Mouse (Mus musculus): ENCODE measurements around the gene Babam2.
"Not testable (repeated sequence)": the region's sequence is repeated elsewhere in the genome, so short reads cannot be mapped to it uniquely, and the experiment has no call there.

The Babam2 gene

GRCm38 (mm10) chr5:31831587-31831986 is 134.1 kb downstream of the Babam2 start:
- no peak for DNase-seq (ENCODE audit: low spot score in 2 of 2)

- DNase-seq (ENCODE audit: low spot score in 2 of 2), result no peak
Measured at GRCm38 (mm10) chr5:31835691-31836090, 138.2 kb downstream of the Babam2 start.

GRCm38 (mm10) chr5:31839973-31840372 is 142.5 kb downstream of the Babam2 start:
- DNase-seq (ENCODE audit: low spot score in 2 of 2), result no peak

GRCm38 (mm10) chr5:31840406-31840805 is 142.9 kb downstream of the Babam2 start:
- DNase-seq (ENCODE audit: low spot score in 2 of 2), result no peak

- no peak for DNase-seq (ENCODE audit: low spot score in 2 of 2)
Measured at GRCm38 (mm10) chr5:31844856-31845255, 147.4 kb downstream of the Babam2 start.

- DNase-seq (ENCODE audit: low spot score in 2 of 2), result no peak
Measured at GRCm38 (mm10) chr5:31846971-31847370, 149.5 kb downstream of the Babam2 start.

GRCm38 (mm10) chr5:31848995-31849394 is 151.5 kb downstream of the Babam2 start:
- peak; percentile 14 to 26 for DNase-seq (ENCODE audit: low spot score in 2 of 2)

GRCm38 (mm10) chr5:31852786-31853185 is 155.3 kb downstream of the Babam2 start:
- DNase-seq (ENCODE audit: low spot score in 2 of 2), result no peak

- no peak for DNase-seq (ENCODE audit: low spot score in 2 of 2)
Measured at GRCm38 (mm10) chr5:31853831-31854230, 156.3 kb downstream of the Babam2 start.

GRCm38 (mm10) chr5:31858877-31859276 is 161.4 kb downstream of the Babam2 start:
- DNase-seq (ENCODE audit: low spot score in 2 of 2), result not testable (repeated sequence)

- DNase-seq (ENCODE audit: low spot score in 2 of 2), result no peak
Measured at GRCm38 (mm10) chr5:31860426-31860825, 162.9 kb downstream of the Babam2 start.

GRCm38 (mm10) chr5:31860831-31861624 is 163.5 kb downstream of the Babam2 start:
- no peak for DNase-seq (ENCODE audit: low spot score in 2 of 2)

- no peak for DNase-seq (ENCODE audit: low spot score in 2 of 2)
Measured at GRCm38 (mm10) chr5:31862753-31863468, 165.4 kb downstream of the Babam2 start.

- DNase-seq (ENCODE audit: low spot score in 2 of 2), result no peak
Measured at GRCm38 (mm10) chr5:31864095-31864494, 166.6 kb downstream of the Babam2 start.

GRCm38 (mm10) chr5:31866071-31866470 is 168.6 kb downstream of the Babam2 start:
- no peak for DNase-seq (ENCODE audit: low spot score in 2 of 2)

GRCm38 (mm10) chr5:31870856-31871520 is 173.5 kb downstream of the Babam2 start:
- peak; percentile 40 to 72 for DNase-seq (ENCODE audit: low spot score in 2 of 2)

- DNase-seq (ENCODE audit: low spot score in 2 of 2), result no peak
Measured at GRCm38 (mm10) chr5:31873328-31873727, 175.8 kb downstream of the Babam2 start.

- no peak for DNase-seq (ENCODE audit: low spot score in 2 of 2)
Measured at GRCm38 (mm10) chr5:31874543-31874942, 177.1 kb downstream of the Babam2 start.

- no peak for DNase-seq (ENCODE audit: low spot score in 2 of 2)
Measured at GRCm38 (mm10) chr5:31875443-31875842, 178.0 kb downstream of the Babam2 start.

GRCm38 (mm10) chr5:31876216-31876974 is 178.9 kb downstream of the Babam2 start:
- DNase-seq (ENCODE audit: low spot score in 2 of 2), result peak; percentile 80 to 82

GRCm38 (mm10) chr5:31880457-31880856 is 183.0 kb downstream of the Babam2 start:
- no peak for DNase-seq (ENCODE audit: low spot score in 2 of 2)

- DNase-seq (ENCODE audit: low spot score in 2 of 2), result peak; percentile 13 to 29
Measured at GRCm38 (mm10) chr5:31882297-31882696, 184.8 kb downstream of the Babam2 start.

Data from heart, adult 9 months (tissue).